Mouse (Mus musculus): ENCODE measurements around the gene Paqr7.

- TF ChIP-seq POLR2A (IDR thresholded peaks at IDR 0.05; ENCODE audit: low read depth, low read length) (no peak), CTCF (IDR thresholded peaks at IDR 0.05; ENCODE audit: borderline replicate concordance, insufficient read depth, low read length) (no peak)
These were observed 46.2 kb downstream of the Paqr7 start for GRCm38 (mm10) chr4:134542726-134543125.
